In the genomic region with DNA sequence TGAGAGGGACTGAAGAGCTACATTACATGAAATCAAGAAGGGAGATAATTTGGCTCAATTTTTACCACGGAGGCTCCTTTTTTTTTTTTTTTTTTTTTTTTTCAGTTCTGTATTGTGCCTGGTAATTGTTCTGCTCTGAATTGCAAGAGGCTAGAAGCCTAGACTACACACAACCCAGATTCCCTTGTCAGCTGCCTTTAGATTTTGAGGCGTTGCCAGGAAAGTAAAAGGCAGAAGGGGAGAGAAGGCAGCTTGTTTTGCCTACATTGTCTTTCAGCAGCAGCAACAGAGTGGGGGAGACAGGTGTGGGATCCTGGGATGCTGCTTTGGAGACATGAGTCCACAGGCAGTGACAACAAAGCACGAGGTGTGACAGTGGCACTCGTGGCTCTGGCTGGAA, we compare ENCODE assay signal across 26 mouse cellular contexts.
DNase-seq lines count a peak whose midpoint lies in the region; ATAC-seq and TF ChIP-seq lines count a peak whose summit lies in the region.
"Had no signal": no experiment of that assay in that cellular context is flagged by ENCODE, and none has a peak within 500 bp of the region (broad histone marks: within the 10 kb centered on the region; RNA-seq: fewer than 3 reads in every experiment).

No protein-coding gene starts in this region.

- DNase-seq in layer of hippocampus, adult 9-11 months, result peak; percentile 9
- no peak for DNase-seq in layer of hippocampus, postnatal 10 days (ENCODE audit: low spot score in 2 of 2)
- DNase-seq in brain, adult 2 months (ENCODE audit: low read depth, low spot score), result peak; percentile 31
- peak; percentile 73 for DNase-seq in brain, embryonic 14.5 days (ENCODE audit: low read depth)
- DNase-seq in hindbrain, postnatal 0 days (ENCODE audit: low spot score), result no peak
- no peak for DNase-seq in frontal cortex, postnatal 10 days (ENCODE audit: low spot score in 2 of 2)
- DNase-seq: adrenal gland, adult 2 months; adrenal gland, postnatal 14 days; cerebellum, adult 11 months; cerebellum, adult 2 months; cerebellum, adult 9-11 months; cerebellum, postnatal 25 days; gastrocnemius, postnatal 36 days; heart, adult 2 months; kidney, adult 11 months had no signal

- peak overlapping the region; percentile 41 for H3K27ac ChIP-seq in forebrain, embryonic 15.5 days (replicated peaks)
- H3K27ac ChIP-seq in hindbrain, postnatal 0 days, result no peak overlapping the region
- H3K27ac ChIP-seq: embryonic facial prominence, embryonic 12.5 days; embryonic facial prominence, embryonic 15.5 days; heart, adult 2 months; heart, embryonic 10.5 days; heart, embryonic 13.5 days; hindbrain, embryonic 12.5 days; hindbrain, embryonic 15.5 days; intestine, embryonic 15.5 days had no signal

- WGBS in forebrain, embryonic 15.5 days, result 14% methylated on average over 4 of the region's 4 CpGs
- 40% methylated on average over 4 of the region's 4 CpGs for WGBS in hindbrain, postnatal 0 days

- H3K9me3 ChIP-seq in forebrain, embryonic 15.5 days, result no peaks in the 10 kb centered on the region
- no peaks in the 10 kb centered on the region for H3K9me3 ChIP-seq in hindbrain, postnatal 0 days (ENCODE audit: low read length)
- H3K9me3 ChIP-seq: embryonic facial prominence, embryonic 12.5 days; embryonic facial prominence, embryonic 15.5 days; heart, embryonic 10.5 days; heart, embryonic 13.5 days; hindbrain, embryonic 12.5 days; hindbrain, embryonic 15.5 days; intestine, embryonic 15.5 days had no signal

- H3K4me3 ChIP-seq in forebrain, embryonic 15.5 days, result no peak overlapping the region
- no peak overlapping the region for H3K4me3 ChIP-seq in hindbrain, postnatal 0 days (ENCODE audit: low read length)
- H3K4me3 ChIP-seq: embryonic facial prominence, embryonic 12.5 days; embryonic facial prominence, embryonic 15.5 days; erythroblast, embryonic 14.5 days; heart, adult 2 months; heart, embryonic 10.5 days; heart, embryonic 13.5 days; hindbrain, embryonic 12.5 days; hindbrain, embryonic 15.5 days; intestine, embryonic 15.5 days had no signal

- no peaks in the 10 kb centered on the region for H3K36me3 ChIP-seq in forebrain, embryonic 15.5 days
- no peaks in the 10 kb centered on the region for H3K36me3 ChIP-seq in hindbrain, postnatal 0 days (ENCODE audit: insufficient read depth, low read length)
- H3K36me3 ChIP-seq: embryonic facial prominence, embryonic 12.5 days; embryonic facial prominence, embryonic 15.5 days; heart, embryonic 10.5 days; heart, embryonic 13.5 days; hindbrain, embryonic 12.5 days; hindbrain, embryonic 15.5 days; intestine, embryonic 15.5 days had no signal

- H3K4me2 ChIP-seq in forebrain, embryonic 15.5 days (replicated peaks), result no peak overlapping the region
- H3K4me2 ChIP-seq in hindbrain, postnatal 0 days (ENCODE audit: low read depth, low read length), result no peak overlapping the region
- H3K4me2 ChIP-seq: embryonic facial prominence, embryonic 12.5 days; embryonic facial prominence, embryonic 15.5 days; heart, embryonic 13.5 days; hindbrain, embryonic 12.5 days; hindbrain, embryonic 15.5 days; intestine, embryonic 15.5 days had no signal

- no peak for TF ChIP-seq CTCF in brain, embryonic 14.5 days (IDR thresholded peaks at IDR 0.05; ENCODE audit: borderline replicate concordance, extremely low read depth, insufficient read depth, insufficient read length)
- TF ChIP-seq CTCF in hindbrain, postnatal 0 days (IDR thresholded peaks at IDR 0.05; ENCODE audit: low read depth), result no peak

- no peak overlapping the region for H3K9ac ChIP-seq in forebrain, embryonic 15.5 days (replicated peaks)
- H3K9ac ChIP-seq in hindbrain, postnatal 0 days (replicated peaks; ENCODE audit: low read length), result no peak overlapping the region
- H3K9ac ChIP-seq: embryonic facial prominence, embryonic 12.5 days; embryonic facial prominence, embryonic 15.5 days; heart, embryonic 13.5 days; hindbrain, embryonic 12.5 days; hindbrain, embryonic 15.5 days; intestine, embryonic 15.5 days had no signal

- TF ChIP-seq POLR2A in brain, embryonic 14.5 days (IDR thresholded peaks at IDR 0.05; ENCODE audit: borderline replicate concordance, extremely low read depth, insufficient read depth, insufficient read length, poor library complexity, severe bottlenecking), result no peak

- ATAC-seq in forebrain, embryonic 15.5 days (replicated peaks), result peak; percentile 32; the same call in 1 of the 2 replicates
- ATAC-seq in erythroblast, adult 5-6 weeks (replicated peaks; ENCODE audit: low FRiP score, poor library complexity, severe bottlenecking), result no peak
- ATAC-seq in hindbrain, postnatal 0 days, result no peak
- ATAC-seq: CD4-positive, CD25-positive, alpha-beta regulatory T cell, adult 4 months; intestine, embryonic 15.5 days had no signal

- H3K27me3 ChIP-seq in forebrain, embryonic 15.5 days, result no peaks in the 10 kb centered on the region
- H3K27me3 ChIP-seq in hindbrain, postnatal 0 days (ENCODE audit: insufficient read depth, low read length), result no peaks in the 10 kb centered on the region
- H3K27me3 ChIP-seq: embryonic facial prominence, embryonic 12.5 days; embryonic facial prominence, embryonic 15.5 days; heart, embryonic 13.5 days; hindbrain, embryonic 15.5 days; intestine, embryonic 15.5 days had no signal

- peaks cover 11% of the 10 kb centered on the region for H3K4me1 ChIP-seq in forebrain, embryonic 15.5 days
- H3K4me1 ChIP-seq in hindbrain, postnatal 0 days (ENCODE audit: insufficient read depth, low read length), result no peaks in the 10 kb centered on the region
- H3K4me1 ChIP-seq: embryonic facial prominence, embryonic 15.5 days; intestine, embryonic 15.5 days had no signal

Comparison
In these comparisons a context has a peak if more than half of its experiments do, and no peak if none do; other contexts are left out.
1. DNase-seq: peak in layer of hippocampus, adult 9-11 months (single experiment), brain, adult 2 months (single experiment) and brain, embryonic 14.5 days (single experiment); none in layer of hippocampus, postnatal 10 days (0 of 2), hindbrain, postnatal 0 days (single experiment) and frontal cortex, postnatal 10 days (0 of 2).